Mouse (Mus musculus): ENCODE results near the gene Eif5b. TPM values are rescaled to one million over a fixed set of nuclear protein-coding genes. Genes with fewer than 3 reads are reported as not detected.
"Not testable (repeated sequence)": the region's sequence is repeated elsewhere in the genome, so short reads cannot be mapped to it uniquely, and the experiment has no call there.

The Eif5b gene
- polyA plus RNA-seq, 1 experiment from 2014 or later = 23.7 TPM

DNA sequence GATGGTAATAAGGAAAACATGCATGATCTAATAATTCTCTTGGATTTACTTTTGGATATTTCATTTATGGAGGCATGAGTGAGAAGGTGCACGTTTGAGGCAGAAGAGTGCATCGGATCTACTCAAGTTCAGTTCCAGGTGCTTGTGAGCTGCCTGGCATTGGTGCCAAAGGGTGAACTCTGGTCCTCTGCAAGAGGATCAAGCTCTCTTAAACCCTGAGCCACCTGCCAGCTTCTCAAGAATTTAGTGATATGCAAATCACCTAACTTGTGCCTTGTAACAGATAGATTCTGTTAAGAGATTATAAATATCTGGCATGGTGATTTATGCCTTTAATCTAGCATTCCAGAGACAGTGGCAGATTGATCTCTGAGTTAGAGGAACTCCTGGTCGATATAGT is 5.2 kb downstream of the Eif5b start:
- no peak for DNase-seq (ENCODE audit: low spot score)

DNA sequence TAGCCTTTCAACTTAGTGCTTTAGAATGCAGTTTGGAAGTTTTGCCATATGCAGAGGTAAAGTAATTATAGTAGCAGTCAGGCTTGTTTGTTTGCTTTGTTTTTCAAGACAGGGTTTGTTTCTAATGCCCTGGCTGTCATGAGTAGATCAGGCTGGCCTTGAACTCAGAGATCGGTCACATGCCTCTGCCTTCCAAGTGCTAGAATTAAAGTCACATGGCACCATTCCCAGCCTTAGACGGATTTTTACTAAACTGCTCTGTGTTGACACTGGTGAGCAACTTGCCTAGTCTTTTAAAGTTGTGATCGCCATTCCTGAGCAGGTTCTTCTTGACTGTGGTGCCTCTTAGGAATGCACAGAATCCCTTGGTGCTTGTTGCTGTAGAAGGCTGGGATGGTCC is 8.9 kb downstream of the Eif5b start:
- DNase-seq (ENCODE audit: low spot score) = no peak

- peak; percentile 2 for DNase-seq (ENCODE audit: low spot score)
Measured at GRCm38 (mm10) chr1:38011647-38012046, 13.8 kb downstream of the Eif5b start.

DNA sequence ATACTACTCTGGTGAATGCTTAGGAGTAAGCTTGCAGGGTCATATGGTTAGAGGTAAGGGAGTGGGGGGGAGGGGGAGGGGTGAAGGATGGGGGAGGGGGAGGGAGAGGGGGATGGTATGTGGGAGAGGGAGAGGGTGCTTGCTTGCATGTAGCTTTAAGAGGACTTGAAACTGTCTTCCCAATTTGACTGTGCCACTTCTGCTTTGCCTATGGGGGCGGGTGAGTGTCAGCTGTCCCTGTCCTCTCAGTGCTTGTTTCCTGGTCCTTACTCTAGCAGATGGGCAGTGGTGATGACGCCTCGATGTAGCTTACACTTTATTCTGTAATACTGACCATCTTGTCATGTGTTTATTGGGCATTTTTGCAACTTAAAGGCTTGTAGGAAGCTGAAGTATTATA is 14.3 kb downstream of the Eif5b start:
- no peak for DNase-seq (ENCODE audit: low spot score)

GRCm38 (mm10) chr1:38012509-38012908 is 14.7 kb downstream of the Eif5b start:
- DNase-seq (ENCODE audit: low spot score) = no peak

DNA sequence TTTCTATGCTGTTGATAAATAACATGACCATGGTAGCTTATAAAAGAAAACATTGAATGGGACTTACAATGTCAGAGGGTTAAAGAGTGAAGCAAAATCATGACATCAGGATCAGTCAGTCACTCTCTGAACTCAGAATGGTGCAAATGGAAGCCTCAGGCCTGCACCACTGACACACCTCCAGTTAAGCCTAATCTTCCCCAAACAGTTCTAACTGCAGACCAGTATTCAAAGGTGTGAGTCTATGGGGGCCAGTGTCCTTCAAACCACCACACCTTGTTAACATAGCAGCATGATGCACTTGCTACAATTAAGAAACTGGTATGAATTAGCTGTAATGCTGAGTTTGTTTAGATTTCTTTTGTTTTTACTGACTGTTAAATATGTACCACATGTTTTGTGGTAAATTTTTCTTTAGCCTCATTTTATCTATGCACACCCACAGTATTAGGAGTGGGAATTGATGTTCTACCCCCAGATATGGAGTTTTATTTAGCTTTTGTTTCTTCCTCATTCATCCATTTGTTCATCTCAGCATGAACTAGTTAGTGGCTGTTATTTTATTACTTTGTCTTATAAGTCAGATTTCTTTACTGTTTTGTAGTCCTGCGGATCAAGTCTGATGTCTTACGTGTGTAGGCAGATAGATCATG is 16.9 kb downstream of the Eif5b start:
- DNase-seq (ENCODE audit: low spot score) = no peak

- DNase-seq (ENCODE audit: low spot score) = no peak
Measured at GRCm38 (mm10) chr1:38027301-38027700, 29.5 kb downstream of the Eif5b start.

- DNase-seq (ENCODE audit: low spot score) = no peak
Measured at GRCm38 (mm10) chr1:38031391-38031790, 33.6 kb downstream of the Eif5b start.

- no peak for DNase-seq (ENCODE audit: low spot score)
Measured at GRCm38 (mm10) chr1:38035521-38035920, 37.7 kb downstream of the Eif5b start.

- no peak for DNase-seq (ENCODE audit: low spot score)
Measured at GRCm38 (mm10) chr1:38037375-38037774, 39.6 kb downstream of the Eif5b start.

GRCm38 (mm10) chr1:38038898-38039297 is 41.1 kb downstream of the Eif5b start:
- DNase-seq (ENCODE audit: low spot score) = no peak

- no peak for DNase-seq (ENCODE audit: low spot score)
Measured at GRCm38 (mm10) chr1:38048121-38048520, 50.3 kb downstream of the Eif5b start.

DNA sequence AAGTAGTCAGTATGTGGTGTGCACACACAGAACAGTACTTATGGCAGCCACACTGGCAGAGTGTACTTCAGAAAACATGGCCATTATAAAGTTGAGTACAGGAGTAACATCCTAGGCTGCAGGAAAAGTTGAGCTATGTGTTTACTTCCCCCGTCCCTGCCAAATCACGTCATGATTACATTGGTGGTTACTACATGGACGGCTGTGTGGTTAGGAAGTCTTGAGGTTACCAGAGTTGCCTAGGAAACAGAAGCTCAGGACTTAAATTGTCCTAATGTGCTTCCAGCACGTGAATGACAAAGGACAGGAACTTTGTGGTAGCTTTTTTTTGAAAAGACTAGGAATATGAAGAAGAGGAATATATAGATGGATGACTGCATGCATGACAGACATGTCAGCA is 51.8 kb downstream of the Eif5b start:
- no peak for DNase-seq (ENCODE audit: low spot score)

- DNase-seq (ENCODE audit: low spot score) = no peak
Measured at GRCm38 (mm10) chr1:38055176-38055575, 57.4 kb downstream of the Eif5b start.

- DNase-seq (ENCODE audit: low spot score) = no peak
Measured at GRCm38 (mm10) chr1:38058417-38058816, 60.6 kb downstream of the Eif5b start.

- DNase-seq (ENCODE audit: low spot score) = not testable (repeated sequence)
Measured at GRCm38 (mm10) chr1:38062156-38062555, 64.3 kb downstream of the Eif5b start.

GRCm38 (mm10) chr1:38067276-38067675 is 69.5 kb downstream of the Eif5b start:
- no peak for DNase-seq (ENCODE audit: low spot score)

DNA sequence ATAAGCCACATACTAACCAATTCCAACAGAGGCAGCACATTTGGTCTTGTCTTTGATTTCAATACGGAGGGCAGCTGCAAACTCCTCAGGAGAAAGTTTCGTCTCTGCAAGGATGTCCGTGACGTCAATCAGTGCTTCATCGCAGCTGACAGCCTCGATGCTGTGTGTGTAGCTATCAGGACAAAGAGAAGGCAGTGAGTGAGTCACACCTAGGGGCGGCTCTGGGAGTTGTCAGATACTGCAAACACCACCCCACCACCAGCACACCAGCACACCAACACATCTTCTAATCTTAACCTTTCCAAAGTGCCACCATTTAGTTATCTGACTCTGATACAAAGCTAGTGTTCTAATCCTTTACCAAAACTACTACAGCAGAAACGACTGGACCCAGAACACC is 73.5 kb downstream of the Eif5b start:
- no peak for DNase-seq (ENCODE audit: low spot score)

- no peak for DNase-seq (ENCODE audit: low spot score)
Measured at GRCm38 (mm10) chr1:38081316-38081715, 83.5 kb downstream of the Eif5b start.

DNA sequence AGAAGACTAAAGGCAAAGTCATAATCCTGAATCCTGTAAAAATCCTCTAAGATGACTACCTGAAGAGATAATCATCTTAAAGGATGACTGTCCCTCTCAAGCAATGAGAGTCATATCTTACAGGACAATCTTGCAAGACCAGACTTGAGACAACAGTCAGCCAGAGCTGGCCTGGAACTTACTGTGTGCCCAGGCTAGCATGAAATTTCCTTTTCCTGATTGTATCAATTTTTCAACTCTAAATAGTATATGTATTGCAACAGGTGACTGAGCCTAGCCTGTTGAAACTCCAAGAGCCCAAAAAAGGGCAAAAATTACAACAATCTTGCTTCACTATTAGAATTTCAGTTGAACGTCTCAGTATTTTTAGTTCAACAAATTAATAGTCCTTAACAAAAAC is 105.4 kb downstream of the Eif5b start:
- no peak for DNase-seq (ENCODE audit: low spot score)

DNA sequence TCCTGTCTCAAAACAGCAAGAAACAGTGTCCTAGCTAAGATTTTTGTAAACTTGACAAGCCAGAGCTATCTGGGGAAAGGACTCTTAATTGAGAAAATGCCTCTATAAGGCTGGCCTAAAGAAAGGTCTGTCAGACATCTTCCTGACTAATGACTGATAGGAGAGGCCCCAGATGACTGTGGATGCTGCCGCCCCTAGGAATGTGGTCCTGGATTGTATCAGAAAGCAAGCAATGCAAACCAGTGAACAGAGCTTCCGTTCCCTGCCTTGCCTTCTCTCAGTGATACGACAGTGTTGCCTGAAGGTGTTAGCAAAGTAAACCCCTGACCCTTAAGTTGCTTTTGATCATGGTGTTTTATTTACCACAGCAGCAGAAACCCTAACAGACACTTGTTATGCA is 106.0 kb downstream of the Eif5b start:
- DNase-seq (ENCODE audit: low spot score) = no peak

Data from thymus, postnatal 0 days (tissue).